Mouse (Mus musculus) heart, adult 2 months (tissue): ENCODE data around the gene Prcc.

ENCODE experiments used
- CTCF ChIP-seq: fragments of 200-600 bp; IDR thresholded peaks from 2 replicates; pipeline ENCODE4 v1.8.1; 2022; ENCODE audit warnings: antibody characterized with exemption, mild to moderate bottlenecking, moderate library complexity
- POLR2A ChIP-seq: fragments of 200-500 bp; IDR thresholded peaks from 2 replicates; pipeline ENCODE4 v1.6.1; 2011; ENCODE audit warnings: mild to moderate bottlenecking, low read depth, low read length, control low read depth; ENCODE audit not compliant: insufficient read depth

GRCm38 (mm10) chr3:87828435-87828834 lies 57.0 kb downstream of the Prcc start:
- TF ChIP-seq POLR2A: no peak
- TF ChIP-seq CTCF: no peak
